Mouse (Mus musculus) spleen, postnatal 36 days (tissue): ENCODE results near the gene Hibadh.

Experiments used
- DNase-seq, 2 experiments: peaks; one replicate each; pipeline ENCODE4 v3.0.0; 2022; ENCODE audit warnings: low spot score in 2 of 2, mixed read lengths in 1 of 2

The Hibadh gene

DNA sequence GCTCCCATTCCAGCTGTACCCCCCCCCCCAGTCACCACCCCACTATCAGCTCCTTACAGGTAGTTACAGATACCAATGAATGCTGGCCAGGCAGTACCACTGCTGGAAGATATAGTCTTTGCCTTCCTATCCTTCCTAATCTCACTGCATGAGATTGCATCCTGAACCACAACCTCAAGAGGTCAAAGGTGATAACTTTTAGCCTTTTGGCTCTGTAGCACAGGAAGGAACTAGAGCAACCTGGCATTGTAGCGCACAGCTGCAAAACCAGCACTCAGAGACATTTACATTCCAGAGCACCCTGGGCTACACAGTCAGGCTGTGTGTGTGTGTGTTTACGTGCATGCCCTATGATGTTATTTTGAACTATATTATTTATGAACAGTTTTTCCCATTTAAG, 137.2 kb downstream of the Hibadh start:
- DNase-seq, result no peak

DNA sequence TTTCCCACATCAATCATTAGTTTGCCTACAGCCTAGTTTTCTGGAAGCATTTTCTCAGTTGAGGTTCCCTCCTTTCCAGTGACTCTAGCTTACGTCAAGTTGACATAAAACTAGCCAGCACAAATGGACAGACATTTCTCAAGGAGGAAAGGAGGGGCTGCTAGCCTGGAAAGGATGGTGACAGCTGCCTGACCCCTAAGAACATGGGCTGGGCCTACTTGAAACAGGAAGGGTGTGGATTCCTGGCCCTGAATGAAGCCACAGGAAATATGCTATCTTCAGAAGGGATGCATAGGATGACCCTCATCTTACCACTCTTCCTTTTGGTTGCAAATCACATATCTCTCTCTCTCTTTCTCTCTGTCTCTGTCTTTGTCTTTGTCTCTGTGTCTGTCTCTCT, 138.7 kb downstream of the Hibadh start:
- DNase-seq, result no peak
